Mouse (Mus musculus) neutrophil, adult 59 days (primary cell): Measurements from ENCODE around the gene Nkx1-2. TPM values are rescaled to one million over a fixed set of nuclear protein-coding genes. Genes with fewer than 3 reads are reported as not detected.

ENCODE experiments used
- total RNA-seq, 2 experiments: library from RNA; stranded (reverse); gene quantifications; 1 replicate in 1 of 2; 2 replicates in 1 of 2; pipeline ENCODE4 v1.2.4; 2023

The Nkx1-2 gene
- not detected for total RNA-seq

DNA sequence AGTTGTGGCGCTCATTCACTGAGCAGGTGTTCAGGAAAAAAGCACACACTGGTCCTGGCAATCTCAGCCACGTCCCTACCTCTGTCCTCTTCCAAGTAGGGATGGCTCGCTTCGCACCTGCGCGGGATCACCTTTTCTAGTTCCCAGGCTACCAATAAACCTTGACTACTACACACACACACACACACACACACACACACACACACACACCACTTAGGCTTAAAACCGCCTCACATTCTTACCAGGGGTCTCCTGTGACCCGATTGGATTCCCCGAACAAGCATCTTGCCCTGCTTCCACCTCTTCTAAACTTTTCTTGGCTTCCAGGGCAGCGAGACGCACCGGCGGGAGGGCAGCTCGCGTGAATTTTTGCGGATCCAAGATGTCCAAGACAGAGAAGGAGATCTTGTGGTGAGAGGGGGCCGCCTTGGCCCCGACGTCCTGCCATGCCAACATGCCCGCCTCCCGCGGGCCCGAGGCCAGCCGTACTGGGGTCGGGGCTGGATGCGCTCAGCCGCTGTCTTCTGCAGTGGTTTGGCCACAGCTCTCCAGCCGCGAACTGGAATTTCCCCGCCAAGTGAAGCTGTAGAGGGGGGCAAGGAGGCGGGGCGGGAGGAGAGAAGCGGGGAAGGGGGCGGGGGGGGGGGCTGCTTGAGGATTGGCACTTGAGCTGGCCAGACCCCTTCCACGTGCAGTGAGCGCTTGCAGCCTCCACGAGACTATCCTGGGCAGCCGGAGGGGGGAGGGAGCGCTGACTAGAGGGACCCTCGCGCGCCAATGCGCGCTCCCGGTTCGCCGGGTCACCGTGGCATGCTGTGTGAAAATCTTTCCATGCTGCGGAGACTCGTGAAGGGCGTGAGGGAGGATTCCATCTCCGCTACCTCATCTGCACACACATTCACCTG is at the start of gene Nkx1-2:
Nkx1-2 (minus strand) TSS at position 567 of the 905 bp plus-strand sequence.

DNA sequence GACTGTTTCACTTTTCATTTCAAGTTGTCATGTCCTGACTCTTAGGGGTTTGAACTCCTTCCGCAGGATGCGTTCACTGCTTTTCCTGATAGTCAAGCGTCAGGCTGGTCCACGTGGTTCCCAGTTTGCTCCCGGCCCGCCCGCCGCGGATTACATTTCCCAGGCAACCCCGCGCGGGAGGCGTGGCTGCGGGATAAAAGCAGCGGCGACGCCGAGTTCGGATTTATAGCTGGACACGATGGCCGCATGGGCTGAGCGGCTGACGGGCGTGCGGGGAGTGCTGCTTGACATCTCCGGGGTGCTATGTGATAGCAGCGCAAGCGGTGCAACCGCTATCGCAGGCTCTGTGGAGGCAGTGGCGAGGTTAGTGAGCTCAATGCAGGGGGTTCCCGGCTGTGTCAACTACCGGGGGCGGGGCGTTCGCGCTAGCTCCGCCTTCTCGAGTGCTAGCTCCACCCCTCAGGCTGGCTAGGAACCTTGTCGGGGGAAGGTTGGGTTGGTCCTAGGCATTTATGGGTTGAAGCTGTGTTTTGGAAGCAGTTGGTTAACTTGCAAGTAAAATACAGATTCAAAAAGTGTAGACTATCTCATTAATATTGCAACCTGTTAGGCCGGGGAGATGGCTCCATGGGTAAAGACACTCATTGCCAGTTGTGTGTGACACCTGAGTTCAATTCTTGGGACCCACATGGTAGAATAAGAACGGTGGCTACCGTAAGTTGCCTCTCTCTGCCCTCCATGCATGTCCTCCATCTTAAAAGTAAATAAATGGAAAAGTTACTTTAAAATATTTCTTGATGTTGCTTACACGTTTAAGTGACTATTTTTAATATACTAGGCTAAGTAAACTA is 11.3 kb upstream of the Nkx1-2 start, which contains the start of gene Lhpp:
Lhpp (plus strand) TSS at position 171 of the 851 bp plus-strand sequence.

DNA sequence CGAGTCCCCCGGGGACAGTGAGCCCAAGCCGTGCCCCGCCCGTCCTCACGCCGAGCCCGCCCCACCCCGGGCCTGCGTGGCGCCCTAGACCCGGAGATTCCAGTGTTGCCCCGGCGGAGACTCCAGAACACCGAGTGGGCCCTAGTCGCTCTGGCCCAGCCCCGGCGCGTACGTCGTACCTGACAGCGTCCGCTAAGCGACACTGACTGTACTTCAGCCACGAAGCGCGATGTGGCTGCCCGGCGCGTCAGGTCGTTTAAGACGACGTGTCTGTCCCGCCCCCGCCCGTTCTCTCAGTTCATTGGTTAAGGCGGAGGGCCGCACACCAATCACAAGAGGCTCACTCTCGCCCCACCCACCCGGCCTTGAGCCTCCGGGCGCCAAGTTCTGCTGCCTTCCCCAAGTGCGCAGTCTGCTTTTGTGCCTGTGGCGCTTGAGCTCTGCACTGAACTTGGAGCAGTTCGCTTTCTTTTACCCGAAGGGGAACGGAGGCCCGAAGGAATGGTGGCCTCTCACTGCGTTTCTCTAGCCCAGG is 23.3 kb downstream of the Nkx1-2 start, which contains the start of gene Oat:
Oat (minus strand) TSS at position 283 of the 535 bp plus-strand sequence.

Other genes with a start within 250 kb of the Nkx1-2 start
- gene Oat, start 23.2 kb downstream of the Nkx1-2 start, total RNA-seq = 10 to 100 TPM; 36.7 to 44.8 TPM
- gene Lhpp, start 11.0 kb upstream of the Nkx1-2 start, total RNA-seq = 1 to 10 TPM; 1.6 to 3.6 TPM
- 10 to 100 TPM; 63.9 to 68.7 TPM for gene Fam53b, start 214.2 kb upstream of the Nkx1-2 start, total RNA-seq